ENCODE assay signal across 19 mouse cellular contexts in genomic region chr6:13828877-13829276, GRCm38 (mm10). TPM values are rescaled to one million over a fixed set of nuclear protein-coding genes. Genes with fewer than 3 reads are reported as not detected.
A peak's percentile ranks its signal among the peaks of the same experiment; 100 is the strongest.
DNase-seq lines count a peak whose midpoint lies in the region; TF ChIP-seq lines count a peak whose summit lies in the region.
"Had no signal": no experiment of that assay in that cellular context is flagged by ENCODE, and none has a peak within 500 bp of the region (broad histone marks: within the 10 kb centered on the region; RNA-seq: fewer than 3 reads in every experiment).

No protein-coding gene starts in this region.

- H3K9ac ChIP-seq in CH12.LX (ENCODE audit: insufficient read depth, low read depth) (no peak overlapping the region), ES-E14 (ENCODE audit: insufficient read depth, low read depth, low read length, poor library complexity, severe bottlenecking) (no peak overlapping the region)

- in situ Hi-C loops in CH12.LX (cut with MboI; ENCODE audit: low pct_ligation_motif_present, low pct_unique_long_range_greater_than_20kb, low sequenced_read_pairs), result no loop called here
- in situ Hi-C loops in ES-E14 (cut with MboI; ENCODE audit: low sequenced_read_pairs in 2 of 2, unreplicated experiment in 2 of 2), result no loop called here

- TF ChIP-seq RAD21 in CH12.LX (IDR thresholded peaks at IDR 0.05; ENCODE audit: low read depth, low read length), result no peak

- no peaks in the 10 kb centered on the region for H3K36me3 ChIP-seq in CH12.LX (replicated peaks in 1 of 2; ENCODE audit: control insufficient read depth in 1 of 2, insufficient read depth in 1 of 2, low read length in 1 of 2)
- no peaks in the 10 kb centered on the region for H3K36me3 ChIP-seq in ES-E14 (ENCODE audit: control insufficient read depth, insufficient read depth, low read length, poor library complexity, severe bottlenecking)
- H3K36me3 ChIP-seq: G1E had no signal

- TF ChIP-seq CTCF in CH12.LX (conservative IDR thresholded peaks at IDR 0.05 in 1 of 2, IDR thresholded peaks at IDR 0.05 in 1 of 2; ENCODE audit: low read depth in 2 of 2, low read length in 2 of 2), result no peak

- no peaks in the 10 kb centered on the region for H3K79me2 ChIP-seq in CH12.LX (replicated peaks; ENCODE audit: control insufficient read depth, extremely low read depth, insufficient read depth, poor library complexity, severe bottlenecking)

- no peak for TF ChIP-seq EP300 in CH12.LX (IDR thresholded peaks at IDR 0.05; ENCODE audit: low read length)

- dilution Hi-C loops in CH12.LX (cut with MboI; ENCODE audit: extremely low pct_ligation_motif_present, extremely low pct_unique_long_range_greater_than_20kb, low sequenced_read_pairs), result no loop called here

- H3K4me2 ChIP-seq in CH12.LX (ENCODE audit: insufficient read depth, low read depth, poor library complexity, severe bottlenecking), result no peak overlapping the region

- no peak for TF ChIP-seq POLR2A in CH12.LX (IDR thresholded peaks at IDR 0.05; ENCODE audit: low read depth, low read length)

- H3K4me3 ChIP-seq in CH12.LX (replicated peaks in 1 of 3; ENCODE audit: low read depth in 2 of 3, low read length in 2 of 3, poor library complexity in 1 of 3), result no peak overlapping the region
- no peak overlapping the region for H3K4me3 ChIP-seq in ES-E14 (ENCODE audit: insufficient read depth in 1 of 2, low read depth in 1 of 2, low read length in 2 of 2, poor library complexity in 1 of 2, severe bottlenecking in 1 of 2)

- DNase-seq in CH12.LX (ENCODE audit: extremely low read depth), result no peak
- DNase-seq in ES-E14 (ENCODE audit: low read depth, low spot score), result no peak
- no peak for DNase-seq in adrenal gland, postnatal 14 days
- no peak for DNase-seq in right cerebral cortex, adult 18-20 months
- DNase-seq: adrenal gland, adult 2 months; adrenal gland, adult 8-10 months; adrenal gland, postnatal 10 days; adrenal gland, postnatal 25 days; adrenal gland, postnatal 36 days; B cell, adult 2 months; cerebellum, adult 11 months; cerebellum, adult 11-12 months; cerebellum, adult 18-20 months; cerebellum, adult 2 months; cerebellum, adult 8-10 months; cerebellum, adult 9-10 months had no signal

- H3K4me1 ChIP-seq in CH12.LX (ENCODE audit: control insufficient read depth in 1 of 2, insufficient read depth in 2 of 2) (no peaks in the 10 kb centered on the region), ES-E14 (ENCODE audit: control insufficient read depth in 2 of 2, insufficient read depth in 2 of 2, low read length in 2 of 2, poor library complexity in 1 of 2) (no peaks in the 10 kb centered on the region)

- no peaks in the 10 kb centered on the region for H3K27me3 ChIP-seq in CH12.LX (replicated peaks)

- H3K9me3 ChIP-seq in CH12.LX (replicated peaks; ENCODE audit: low read length) (no peaks in the 10 kb centered on the region), ES-E14 (ENCODE audit: control insufficient read depth, insufficient read depth, low read depth, low read length) (no peaks in the 10 kb centered on the region)
- H3K9me3 ChIP-seq: G1E had no signal

- no peak overlapping the region for H3K27ac ChIP-seq in CH12.LX (ENCODE audit: insufficient read depth, low read depth)
- no peak overlapping the region for H3K27ac ChIP-seq in ES-E14 (ENCODE audit: insufficient read depth, low read depth, low read length, poor library complexity, severe bottlenecking)

TF ChIP-seq in CH12.LX, 34 proteins besides CTCF, POLR2A, EP300 and RAD21:
- no peak for TF ChIP-seq E2F4 (IDR thresholded peaks at IDR 0.05; ENCODE audit: insufficient replicate concordance, low read depth, low read length)
- TF ChIP-seq MAZ (IDR thresholded peaks at IDR 0.05; ENCODE audit: low read depth, low read length), result no peak
- no peak for TF ChIP-seq NELFE (IDR thresholded peaks at IDR 0.05; ENCODE audit: low read depth, low read length)
- no peak for TF ChIP-seq TCF12 (IDR thresholded peaks at IDR 0.05; ENCODE audit: low read depth, low read length)
- TF ChIP-seq MXI1 (IDR thresholded peaks at IDR 0.05; ENCODE audit: low read depth, low read length), result no peak
- peak; percentile 76 for TF ChIP-seq ZNF384 (IDR thresholded peaks at IDR 0.05; ENCODE audit: low read depth, low read length)
- TF ChIP-seq BHLHE40 (IDR thresholded peaks at IDR 0.05; ENCODE audit: low read depth, low read length), result no peak
- TF ChIP-seq JUN (IDR thresholded peaks at IDR 0.05; ENCODE audit: insufficient read depth, low read depth, low read length), result no peak
- TF ChIP-seq RCOR1 (conservative IDR thresholded peaks at IDR 0.05; ENCODE audit: low read depth, low read length), result no peak

TF ChIP-seq in ES-E14, 5 proteins besides CTCF, POLR2A, EP300 and RAD21:
- TF ChIP-seq ZC3H11A (IDR thresholded peaks at IDR 0.05; ENCODE audit: borderline replicate concordance, low read depth, low read length) (no peak), ZNF384 (IDR thresholded peaks at IDR 0.05; ENCODE audit: low read depth, low read length) (0 out of 2 replicates have a peak, but pooled peaks have one; percentile 51), HCFC1 (IDR thresholded peaks at IDR 0.05; ENCODE audit: borderline replicate concordance, insufficient read depth, low read length) (no peak), MAFK (IDR thresholded peaks at IDR 0.05; ENCODE audit: insufficient read depth, low read depth, low read length) (no peak), CHD2 (IDR thresholded peaks at IDR 0.05; ENCODE audit: low read depth, low read length) (no peak)

RNA-seq across cellular contexts. Expression of gene Gpr85, which starts 10.9 kb away (rescaled TPM):
- total RNA-seq in CH12.LX (2012; rRNA removed), result 0.13 and 0.59 TPM in 2 replicates
- 0.35 and 0.46 TPM in 2 replicates for total RNA-seq in CH12.LX (2014; rRNA removed)
- polyA plus RNA-seq in CH12.LX (2012; ENCODE audit: insufficient read length, low read depth), result 0.20 and 0.27 TPM in 2 replicates
- 1.0 and 1.2 TPM in 2 replicates for total RNA-seq in ES-E14 (2012; rRNA removed)
- 0.67 and 1.5 TPM in 2 replicates for total RNA-seq in adrenal gland, postnatal 14 days (2021)
- total RNA-seq: MEL had no signal
- polyA plus RNA-seq: activated CD4-positive, CD25-positive, alpha-beta regulatory T cell, adult 4 months; G1E had no signal

RNA-seq across cellular contexts. Expression of gene 2610001J05Rik, which starts 42.4 kb away (rescaled TPM):
- total RNA-seq in CH12.LX (2012; rRNA removed) (36.9 and 41.3 TPM in 2 replicates), CH12.LX (2014; rRNA removed) (42.1 and 44.3 TPM in 2 replicates), ES-E14 (2012; rRNA removed) (20.1 and 29.1 TPM in 2 replicates)
- 59.3 and 76.2 TPM in 2 replicates for polyA plus RNA-seq in CH12.LX (2012; ENCODE audit: insufficient read length, low read depth)
- 38.8 and 41.9 TPM in 2 replicates for total RNA-seq in adrenal gland, postnatal 14 days (2021)
